ENCODE assay signal across 10 mouse cellular contexts in the genomic region with DNA sequence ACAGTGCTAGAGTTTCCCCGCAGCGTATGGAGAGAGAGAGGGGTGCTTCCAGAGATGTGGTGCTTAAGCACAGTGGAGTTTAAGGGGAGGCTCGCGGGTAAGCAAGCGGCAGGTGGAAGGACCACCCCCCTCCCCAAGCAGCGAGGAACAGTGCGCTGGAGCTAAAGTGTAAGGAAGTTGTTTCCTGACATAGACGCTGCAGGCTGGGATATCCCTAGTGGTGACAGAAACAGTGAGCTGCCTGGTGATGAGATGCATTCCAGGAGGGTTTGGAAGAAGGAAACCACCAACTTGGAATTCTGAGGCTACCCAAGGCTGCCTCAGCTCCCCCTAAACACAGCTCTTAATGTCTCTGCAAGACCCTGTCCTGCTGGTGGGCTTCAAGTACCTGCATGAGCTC. TPM values are rescaled to one million over a fixed set of nuclear protein-coding genes. Genes with fewer than 3 reads are reported as not detected.
DNase-seq lines count a peak whose midpoint lies in the region; ATAC-seq lines count a peak whose summit lies in the region.
"Had no signal": no experiment of that assay in that cellular context is flagged by ENCODE, and none has a peak within 500 bp of the region (broad histone marks: within the 10 kb centered on the region; RNA-seq: fewer than 3 reads in every experiment).

No protein-coding gene starts in this region.

- H3K27ac ChIP-seq in kidney, embryonic 16.5 days (ENCODE audit: low read length), result no peak overlapping the region
- no peak overlapping the region for H3K27ac ChIP-seq in embryonic facial prominence, embryonic 13.5 days
- no peak overlapping the region for H3K27ac ChIP-seq in intestine, embryonic 15.5 days
- peak overlapping the region; percentile 0; the same call in 1 of the 2 replicates for H3K27ac ChIP-seq in midbrain, embryonic 16.5 days (ENCODE audit: low read length)
- H3K27ac ChIP-seq: macrophage had no signal

- H3K27me3 ChIP-seq in kidney, embryonic 16.5 days (ENCODE audit: insufficient read depth, low read length), result peaks cover 39% of the 10 kb centered on the region
- peaks cover 52% of the 10 kb centered on the region for H3K27me3 ChIP-seq in embryonic facial prominence, embryonic 13.5 days
- peaks cover 25% of the 10 kb centered on the region for H3K27me3 ChIP-seq in intestine, embryonic 15.5 days (replicated peaks)
- peaks cover 10% of the 10 kb centered on the region for H3K27me3 ChIP-seq in midbrain, embryonic 16.5 days (ENCODE audit: control insufficient read depth, insufficient read depth, low read depth, low read length)

- 1% methylated on average over 8 of the region's 8 CpGs for WGBS in kidney, embryonic 16.5 days
- under 1% methylated on average over 8 of the region's 8 CpGs for WGBS in embryonic facial prominence, embryonic 13.5 days
- 5% methylated on average over 8 of the region's 8 CpGs for WGBS in intestine, embryonic 15.5 days
- WGBS in midbrain, embryonic 16.5 days, result 5% methylated on average over 8 of the region's 8 CpGs

- peak overlapping the region; percentile 49 for H3K4me2 ChIP-seq in kidney, embryonic 16.5 days (replicated peaks; ENCODE audit: low read depth, low read length)
- peak overlapping the region; percentile 54 for H3K4me2 ChIP-seq in embryonic facial prominence, embryonic 13.5 days
- H3K4me2 ChIP-seq in intestine, embryonic 15.5 days (replicated peaks), result peak overlapping the region; percentile 47
- H3K4me2 ChIP-seq in midbrain, embryonic 16.5 days (ENCODE audit: low read length), result peak overlapping the region; percentile 34

- peaks cover 10% of the 10 kb centered on the region for H3K4me1 ChIP-seq in kidney, embryonic 16.5 days (ENCODE audit: insufficient read depth, low read length)
- H3K4me1 ChIP-seq in embryonic facial prominence, embryonic 13.5 days, result peaks cover 10% of the 10 kb centered on the region
- H3K4me1 ChIP-seq in intestine, embryonic 15.5 days (replicated peaks), result peaks cover 5% of the 10 kb centered on the region; the same call in 1 of the 2 replicates
- H3K4me1 ChIP-seq in midbrain, embryonic 16.5 days (ENCODE audit: control insufficient read depth, insufficient read depth, low read length), result peaks cover 31% of the 10 kb centered on the region

- H3K4me3 ChIP-seq in kidney, embryonic 16.5 days (ENCODE audit: low read length), result peak overlapping the region; percentile 26
- peak overlapping the region; percentile 22; the same call in 1 of the 2 replicates for H3K4me3 ChIP-seq in embryonic facial prominence, embryonic 13.5 days
- H3K4me3 ChIP-seq in intestine, embryonic 15.5 days (replicated peaks), result peak overlapping the region; percentile 21; the same call in 1 of the 2 replicates
- peak overlapping the region; percentile 11 for H3K4me3 ChIP-seq in midbrain, embryonic 16.5 days (ENCODE audit: low read depth, low read length)

- no peaks in the 10 kb centered on the region for H3K9me3 ChIP-seq in kidney, embryonic 16.5 days (ENCODE audit: low read length)
- no peaks in the 10 kb centered on the region for H3K9me3 ChIP-seq in embryonic facial prominence, embryonic 13.5 days
- H3K9me3 ChIP-seq in intestine, embryonic 15.5 days, result no peaks in the 10 kb centered on the region
- H3K9me3 ChIP-seq in midbrain, embryonic 16.5 days (replicated peaks; ENCODE audit: control insufficient read depth, low read length, poor library complexity, severe bottlenecking), result no peaks in the 10 kb centered on the region

- H3K36me3 ChIP-seq in kidney, embryonic 16.5 days (ENCODE audit: insufficient read depth, low read length), result no peaks in the 10 kb centered on the region
- H3K36me3 ChIP-seq in embryonic facial prominence, embryonic 13.5 days, result no peaks in the 10 kb centered on the region
- no peaks in the 10 kb centered on the region for H3K36me3 ChIP-seq in intestine, embryonic 15.5 days
- H3K36me3 ChIP-seq in midbrain, embryonic 16.5 days (ENCODE audit: control insufficient read depth, insufficient read depth, low read length), result no peaks in the 10 kb centered on the region

- ATAC-seq in kidney, embryonic 16.5 days (ENCODE audit: low FRiP score, low TSS enrichment), result no peak
- no peak for ATAC-seq in embryonic facial prominence, embryonic 13.5 days (ENCODE audit: insufficient number of reproducible peaks, insufficient read depth, low FRiP score, low TSS enrichment, low read depth)
- no peak for ATAC-seq in intestine, embryonic 15.5 days
- peak; percentile 27 for ATAC-seq in midbrain, embryonic 16.5 days

- DNase-seq in kidney, postnatal 36 days, result no peak
- DNase-seq in thymus, adult 18-20 months, result no peak
- DNase-seq in gastrocnemius, postnatal 10 days, result no peak
- no peak for DNase-seq in layer of hippocampus, postnatal 36 days

- no peak overlapping the region for H3K9ac ChIP-seq in kidney, embryonic 16.5 days (replicated peaks; ENCODE audit: low read length)
- H3K9ac ChIP-seq in embryonic facial prominence, embryonic 13.5 days, result no peak overlapping the region
- H3K9ac ChIP-seq in intestine, embryonic 15.5 days, result no peak overlapping the region
- H3K9ac ChIP-seq in midbrain, embryonic 16.5 days (ENCODE audit: low read depth, low read length), result peak overlapping the region; percentile 1; the same call in 1 of the 2 replicates

RNA-seq across cellular contexts. Expression of gene Arhgap40, which starts 43.2 kb away (rescaled TPM):
- polyA plus RNA-seq in kidney, embryonic 16.5 days (2015; fragmentation: Nextera tagmentation; extraction: Ambion mirVana), result 0.25 and 0.49 TPM in 2 replicates
- polyA plus RNA-seq in embryonic facial prominence, embryonic 13.5 days (2015; fragmentation: Nextera tagmentation; extraction: Ambion mirVana), result 1.3 TPM in 2 replicates
- 0.23 TPM in 1 of 2 replicates, not detected in the other for polyA plus RNA-seq in intestine, embryonic 15.5 days (2015; fragmentation: Nextera tagmentation; extraction: Ambion mirVana)
- polyA plus RNA-seq in midbrain, embryonic 16.5 days (2015; fragmentation: Nextera tagmentation; extraction: Ambion mirVana), result 1.4 and 1.5 TPM in 2 replicates
- not detected for total RNA-seq in gastrocnemius, postnatal 10 days (2021)
- not detected for total RNA-seq in layer of hippocampus, postnatal 36 days (2021)
- total RNA-seq: MEL had no signal
- polyA plus RNA-seq: macrophage had no signal

RNA-seq across cellular contexts. Expression of gene Adig, which starts 53.4 kb away (rescaled TPM):
- polyA plus RNA-seq in kidney, embryonic 16.5 days (2015; fragmentation: Nextera tagmentation; extraction: Ambion mirVana), result not detected in 2 replicates
- polyA plus RNA-seq in embryonic facial prominence, embryonic 13.5 days (2015; fragmentation: Nextera tagmentation; extraction: Ambion mirVana), result not detected in 2 replicates
- not detected in 2 replicates for polyA plus RNA-seq in intestine, embryonic 15.5 days (2015; fragmentation: Nextera tagmentation; extraction: Ambion mirVana)
- polyA plus RNA-seq in midbrain, embryonic 16.5 days (2015; fragmentation: Nextera tagmentation; extraction: Ambion mirVana), result not detected in 2 replicates
- under 1 TPM in 1 of 2 experiments, not detected in 1; 0.75 TPM for total RNA-seq in gastrocnemius, postnatal 10 days (2021)
- total RNA-seq in layer of hippocampus, postnatal 36 days (2021), result not detected
- total RNA-seq: MEL had no signal
- polyA plus RNA-seq: macrophage had no signal

RNA-seq across cellular contexts. Expression of gene Slc32a1, which starts 54.8 kb away (rescaled TPM):
- 0.12 TPM in 1 of 2 replicates, not detected in the other for polyA plus RNA-seq in kidney, embryonic 16.5 days (2015; fragmentation: Nextera tagmentation; extraction: Ambion mirVana)
- not detected in 2 replicates for polyA plus RNA-seq in embryonic facial prominence, embryonic 13.5 days (2015; fragmentation: Nextera tagmentation; extraction: Ambion mirVana)
- polyA plus RNA-seq in intestine, embryonic 15.5 days (2015; fragmentation: Nextera tagmentation; extraction: Ambion mirVana), result not detected in 2 replicates
- 8.2 and 8.6 TPM in 2 replicates for polyA plus RNA-seq in midbrain, embryonic 16.5 days (2015; fragmentation: Nextera tagmentation; extraction: Ambion mirVana)
- under 1 TPM in 1 of 2 experiments, not detected in 1; 0.11 TPM for total RNA-seq in gastrocnemius, postnatal 10 days (2021)
- total RNA-seq in layer of hippocampus, postnatal 36 days (2021), result 10 to 100 TPM; 65.9 to 69.9 TPM
- total RNA-seq: MEL had no signal
